Mouse (Mus musculus) brain, embryonic 14.5 days (tissue): ENCODE results near the gene Olfr119. TPM values are rescaled to one million over a fixed set of nuclear protein-coding genes. Genes with fewer than 3 reads are reported as not detected.
"Not testable (repeated sequence)": the region's sequence is repeated elsewhere in the genome, so short reads cannot be mapped to it uniquely, and the experiment has no call there.

Experiments used
- DNase-seq: peaks from one replicate; pipeline ENCODE4 v3.0.0-alpha.2; 2011; ENCODE audit warnings: low read depth
- CTCF ChIP-seq: fragments of 200-500 bp; IDR thresholded peaks from 2 replicates; pipeline ENCODE4 v1.5.1; 2012; ENCODE audit warnings: inconsistent platforms, mild to moderate bottlenecking, moderate library complexity, borderline replicate concordance; ENCODE audit not compliant: insufficient read depth, insufficient read length; ENCODE audit errors: extremely low read depth
- POLR2A ChIP-seq: fragments of 200-500 bp; IDR thresholded peaks from 2 replicates; pipeline ENCODE4 v1.6.1; 2012; ENCODE audit warnings: mild to moderate bottlenecking, inconsistent platforms, borderline replicate concordance; ENCODE audit not compliant: poor library complexity, insufficient read depth, insufficient read length, severe bottlenecking; ENCODE audit errors: extremely low read depth
- polyA plus RNA-seq: library from polyadenylated mRNA; depleted of rRNA; stranded (reverse); fragments of >200 nt; gene quantifications from 2 replicates; pipeline ENCODE4 v1.2.3, GENCODE M21; 2012; rRNA removed

Olfr119 gene
- polyA plus RNA-seq = not detected in 2 replicates

GRCm38 (mm10) chr17:37696264-37696663 lies at the start of gene Olfr119:
Gene Olfr119, plus strand, starts transcription at chr17:37696564.
- not testable (repeated sequence) for DNase-seq

GRCm38 (mm10) chr17:37663682-37664081 lies 32.7 kb upstream of the Olfr119 start, which contains the start of gene Olfr117:
Gene Olfr117, minus strand, starts transcription at chr17:37663782.
- TF ChIP-seq CTCF (no peak), POLR2A (no peak)
- DNase-seq = no peak

- DNase-seq = no peak
- TF ChIP-seq POLR2A = no peak
- no peak for TF ChIP-seq CTCF
Measured at GRCm38 (mm10) chr17:37666688-37667087, 29.7 kb upstream of the Olfr119 start, which contains the start of gene Olfr118. Gene Olfr118, plus strand, starts transcription at chr17:37666988.

GRCm38 (mm10) chr17:37721508-37721907 lies 25.1 kb downstream of the Olfr119 start, which contains the start of gene Olfr120:
Gene Olfr120, plus strand, starts transcription at chr17:37721808.
- no peak for DNase-seq

GRCm38 (mm10) chr17:37738070-37738469 lies 41.7 kb downstream of the Olfr119 start:
- no peak for TF ChIP-seq CTCF
- TF ChIP-seq POLR2A = no peak

More at GRCm38 (mm10) chr17:37721508-37721907, 25.1 kb downstream of the Olfr119 start, which contains the start of gene Olfr120:
- TF ChIP-seq CTCF = no peak
- TF ChIP-seq POLR2A = no peak

More at GRCm38 (mm10) chr17:37738070-37738469, 41.7 kb downstream of the Olfr119 start:
- no peak for DNase-seq

Other genes with a start within 250 kb of the Olfr119 start
- gene Olfr109, start 237.6 kb upstream of the Olfr119 start, polyA plus RNA-seq = not detected in 2 replicates
- gene H2-M2, start 213.0 kb upstream of the Olfr119 start, polyA plus RNA-seq = not detected in 2 replicates
- not detected in 2 replicates for gene Olfr110, start 204.1 kb upstream of the Olfr119 start, polyA plus RNA-seq
- gene Olfr111, start 188.5 kb upstream of the Olfr119 start, polyA plus RNA-seq = 0.04 and 0.08 TPM in 2 replicates
- not detected in 2 replicates for gene Olfr112, start 127.1 kb upstream of the Olfr119 start, polyA plus RNA-seq
- not detected in 2 replicates for gene Olfr113, start 118.9 kb upstream of the Olfr119 start, polyA plus RNA-seq
- gene Olfr114, start 103.8 kb upstream of the Olfr119 start, polyA plus RNA-seq = not detected in 2 replicates
- gene Olfr115, start 69.5 kb upstream of the Olfr119 start, polyA plus RNA-seq = not detected in 2 replicates
- gene Olfr116, start 69.4 kb upstream of the Olfr119 start, polyA plus RNA-seq = not detected in 2 replicates
- not detected in 2 replicates for gene Olfr117, start 32.8 kb upstream of the Olfr119 start, polyA plus RNA-seq
- gene Olfr118, start 29.6 kb upstream of the Olfr119 start, polyA plus RNA-seq = not detected in 2 replicates
- not detected in 2 replicates for gene Olfr120, start 25.2 kb downstream of the Olfr119 start, polyA plus RNA-seq
- gene Olfr121, start 52.3 kb downstream of the Olfr119 start, polyA plus RNA-seq = not detected in 2 replicates
- not detected in 2 replicates for gene Olfr122, start 72.0 kb downstream of the Olfr119 start, polyA plus RNA-seq
- gene Olfr123, start 97.0 kb downstream of the Olfr119 start, polyA plus RNA-seq = not detected in 2 replicates
- gene Olfr124, start 103.3 kb downstream of the Olfr119 start, polyA plus RNA-seq = not detected in 2 replicates
- not detected in 2 replicates for gene Olfr125, start 136.4 kb downstream of the Olfr119 start, polyA plus RNA-seq
- gene Olfr126, start 150.9 kb downstream of the Olfr119 start, polyA plus RNA-seq = not detected in 2 replicates
- gene Olfr127, start 203.9 kb downstream of the Olfr119 start, polyA plus RNA-seq = not detected in 2 replicates
- not detected in 2 replicates for gene Olfr128, start 224.0 kb downstream of the Olfr119 start, polyA plus RNA-seq